Mouse (Mus musculus): ENCODE data around the gene Scn9a.

Scn9a gene

GRCm38 (mm10) chr2:66634580-66635359 lies at the start of gene Scn9a:
TSS of gene Scn9a (minus strand) at chr2:66634962.
- DNase-seq (ENCODE audit: low spot score), result no peak

- DNase-seq (ENCODE audit: low spot score), result no peak
These were observed 27.2 kb upstream of the Scn9a start for GRCm38 (mm10) chr2:66661988-66662387.

- DNase-seq (ENCODE audit: low spot score), result no peak
These were observed 21.7 kb upstream of the Scn9a start for GRCm38 (mm10) chr2:66656430-66656829.

GRCm38 (mm10) chr2:66655431-66655830 lies 20.7 kb upstream of the Scn9a start:
- DNase-seq (ENCODE audit: low spot score), result no peak

- DNase-seq (ENCODE audit: low spot score), result no peak
These were observed 9.6 kb upstream of the Scn9a start for GRCm38 (mm10) chr2:66644384-66644783.

- no peak for DNase-seq (ENCODE audit: low spot score)
These were observed 2.0 kb downstream of the Scn9a start for GRCm38 (mm10) chr2:66632728-66633127.

GRCm38 (mm10) chr2:66611091-66611490 lies 23.7 kb downstream of the Scn9a start:
- DNase-seq (ENCODE audit: low spot score), result no peak

GRCm38 (mm10) chr2:66597313-66597712 lies 37.4 kb downstream of the Scn9a start:
- DNase-seq (ENCODE audit: low spot score), result no peak

- no peak for DNase-seq (ENCODE audit: low spot score)
These were observed 38.6 kb downstream of the Scn9a start for GRCm38 (mm10) chr2:66596145-66596544.

GRCm38 (mm10) chr2:66590151-66590550 lies 44.6 kb downstream of the Scn9a start:
- DNase-seq (ENCODE audit: low spot score), result no peak

GRCm38 (mm10) chr2:66580026-66580808 lies 54.5 kb downstream of the Scn9a start:
- no peak for DNase-seq (ENCODE audit: low spot score)

GRCm38 (mm10) chr2:66548254-66548653 lies 86.5 kb downstream of the Scn9a start:
- no peak for DNase-seq (ENCODE audit: low spot score)

- DNase-seq (ENCODE audit: low spot score), result no peak
These were observed 114.8 kb downstream of the Scn9a start for GRCm38 (mm10) chr2:66519966-66520365.

GRCm38 (mm10) chr2:66511424-66511823 lies 123.3 kb downstream of the Scn9a start:
- DNase-seq (ENCODE audit: low spot score), result no peak

- DNase-seq (ENCODE audit: low spot score), result no peak
These were observed 126.7 kb downstream of the Scn9a start for GRCm38 (mm10) chr2:66508032-66508431.

- no peak for DNase-seq (ENCODE audit: low spot score)
These were observed 127.1 kb downstream of the Scn9a start for GRCm38 (mm10) chr2:66507616-66508015.

GRCm38 (mm10) chr2:66502158-66502557 lies 132.6 kb downstream of the Scn9a start:
- no peak for DNase-seq (ENCODE audit: low spot score)

GRCm38 (mm10) chr2:66494556-66494955 lies 140.2 kb downstream of the Scn9a start:
- no peak for DNase-seq (ENCODE audit: low spot score)

- DNase-seq (ENCODE audit: low spot score), result no peak
These were observed 156.4 kb downstream of the Scn9a start for GRCm38 (mm10) chr2:66478395-66478794.

- DNase-seq (ENCODE audit: low spot score), result no peak
These were observed 161.5 kb downstream of the Scn9a start for GRCm38 (mm10) chr2:66473181-66473822.

- DNase-seq (ENCODE audit: low spot score), result no peak
These were observed 169.3 kb downstream of the Scn9a start for GRCm38 (mm10) chr2:66465484-66465883.

GRCm38 (mm10) chr2:66464874-66465458 lies 169.8 kb downstream of the Scn9a start:
- no peak for DNase-seq (ENCODE audit: low spot score)
